Mouse (Mus musculus): ENCODE results near the gene Trim16. TPM values are rescaled to one million over a fixed set of nuclear protein-coding genes. Genes with fewer than 3 reads are reported as not detected.

Gene Trim16
- 1.4 to 2.6 TPM (median 2.0 TPM) in 4 replicates for total RNA-seq (2023)

DNA sequence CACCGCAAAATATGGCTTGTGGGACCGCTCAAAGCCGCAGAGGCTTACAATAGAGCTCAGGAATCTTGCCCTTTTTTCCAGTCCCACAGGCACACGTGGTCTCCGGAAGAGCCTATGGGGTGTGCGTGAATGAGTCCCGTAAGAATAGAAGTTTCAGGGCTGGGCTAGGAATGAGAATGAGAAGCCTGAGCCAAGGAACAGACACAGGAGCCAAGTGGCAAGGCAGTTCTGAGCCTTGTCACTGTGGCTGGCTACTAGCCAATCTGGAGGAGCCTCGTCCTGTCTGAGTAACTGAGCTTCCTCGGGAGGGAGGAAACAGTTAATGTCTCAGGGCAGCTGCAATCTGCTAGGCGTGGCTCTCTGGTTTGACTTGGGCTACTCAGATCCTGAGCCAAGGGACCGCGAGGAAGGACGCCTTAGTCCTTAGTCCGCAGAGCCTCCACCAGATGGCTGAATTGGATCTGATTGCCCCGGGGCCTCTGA lies at the start of gene Trim16:
Gene Trim16, plus strand, starts transcription at position 173 of the 483 bp plus-strand sequence.

GRCm38 (mm10) chr11:62788935-62789616 lies 31.0 kb upstream of the Trim16 start, which contains the start of gene Zfp286:
Zfp286 (minus strand) TSS chr11:62789462.

DNA sequence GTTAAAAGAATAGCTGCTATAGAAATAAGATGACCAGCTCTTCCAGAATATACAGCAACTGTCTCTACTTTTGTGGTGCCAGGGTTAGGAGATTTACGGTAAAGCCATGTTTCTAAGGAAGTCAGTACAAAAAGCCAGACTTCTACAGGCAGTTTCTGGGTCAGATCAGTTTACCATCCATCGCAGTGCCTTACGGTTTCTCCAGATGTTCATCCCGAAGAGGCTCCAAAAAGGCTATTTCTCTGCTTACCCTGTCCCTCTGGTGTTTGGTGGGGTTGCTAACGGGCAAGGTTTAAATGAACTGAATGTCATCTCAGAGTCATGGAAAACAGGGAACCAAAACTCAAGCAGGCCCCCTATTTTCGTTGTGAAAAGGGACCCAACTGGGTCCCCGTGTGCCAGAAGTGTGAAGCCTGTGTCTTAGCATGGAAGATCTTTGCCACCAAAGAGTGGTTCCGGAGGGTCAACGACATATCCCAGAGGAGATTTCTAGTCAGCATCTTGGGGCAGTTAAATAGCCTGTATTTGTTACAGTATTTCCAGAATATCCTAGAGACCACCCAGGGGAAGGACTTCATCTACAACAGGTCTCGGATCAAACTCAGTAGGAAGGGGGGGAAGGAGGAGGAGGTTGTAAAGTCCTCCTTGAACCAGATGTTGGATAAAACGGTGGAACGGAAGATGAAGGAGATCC lies 27.1 kb downstream of the Trim16 start, which contains the start of gene Fbxw10:
Gene Fbxw10, plus strand, starts transcription at position 109 of the 694 bp plus-strand sequence.

GRCm38 (mm10) chr11:62879220-62880048 lies 59.4 kb downstream of the Trim16 start, which contains the start of gene Tvp23b:
Tvp23b (plus strand) TSS chr11:62879455.

Other genes starting within 250 kb of the Trim16 start
- 47.0 to 49.8 TPM (median 47.3 TPM) in 4 replicates for gene Trpv2, start 245.7 kb upstream of the Trim16 start, total RNA-seq (2023)
- gene Lrrc75a, start 171.7 kb upstream of the Trim16 start, total RNA-seq (2023), result 4.4 to 6.2 TPM (median 4.8 TPM) in 4 replicates
- gene Mmgt2, start 171.6 kb upstream of the Trim16 start, total RNA-seq (2023), result 23.7 to 27.5 TPM (median 24.2 TPM) in 4 replicates
- 6.1 to 7.7 TPM (median 7.0 TPM) in 4 replicates for gene Zfp287, start 88.3 kb upstream of the Trim16 start, total RNA-seq (2023)
- gene Gm10428, start 67.1 kb upstream of the Trim16 start, total RNA-seq (2023), result not detected in 4 replicates
- gene Zfp286, start 30.8 kb upstream of the Trim16 start, total RNA-seq (2023), result 0.89 to 2.7 TPM (median 2.2 TPM) in 4 replicates
- 7.7 to 14.0 TPM (median 8.9 TPM) in 4 replicates for gene Fbxw10, start 26.8 kb downstream of the Trim16 start, total RNA-seq (2023)
- 11.0 to 16.8 TPM (median 14.7 TPM) in 4 replicates for gene Tvp23b, start 59.2 kb downstream of the Trim16 start, total RNA-seq (2023)
- not detected in 4 replicates for gene Cdrt4, start 131.0 kb downstream of the Trim16 start, total RNA-seq (2023)
- not detected in 4 replicates for gene Tekt3, start 241.4 kb downstream of the Trim16 start, total RNA-seq (2023)